Mouse (Mus musculus) cerebellum, adult 2 months (tissue): ENCODE measurements around the gene Paqr6. TPM values are rescaled to one million over a fixed set of nuclear protein-coding genes. Genes with fewer than 3 reads are reported as not detected.

Experiments used
- DNase-seq, 2 experiments: peaks; one replicate each; pipeline ENCODE4 v3.0.0; 2021
- H3K27ac ChIP-seq: fragments of 200-500 bp; 2 replicates; pipeline ENCODE4 v1.5.1; 2012; ENCODE audit warnings: low read length, control low read depth, inconsistent platforms; ENCODE audit not compliant: insufficient read depth
- H3K27me3 ChIP-seq: fragments of 200-500 bp; 2 replicates; pipeline ENCODE4 v1.6.1; 2012; ENCODE audit warnings: inconsistent platforms, mild to moderate bottlenecking, low read length, moderate library complexity; ENCODE audit not compliant: control insufficient read depth, insufficient read depth
- H3K4me1 ChIP-seq: fragments of 200-500 bp; 2 replicates; pipeline ENCODE4 v1.6.1; 2011; ENCODE audit warnings: low read length; ENCODE audit not compliant: control insufficient read depth, insufficient read depth
- H3K4me3 ChIP-seq: fragments of 200-500 bp; replicated peaks from 2 replicates; pipeline ENCODE3; 2011; ENCODE audit warnings: mild to moderate bottlenecking, low read depth, low read length, control low read depth; ENCODE audit not compliant: insufficient read depth
- CTCF ChIP-seq: fragments of 200-500 bp; IDR thresholded peaks from 2 replicates; pipeline ENCODE4 v1.5.1; 2011; ENCODE audit warnings: low read depth, mild to moderate bottlenecking, control low read depth, low read length, moderate library complexity, borderline replicate concordance; ENCODE audit not compliant: insufficient read depth
- POLR2A ChIP-seq: fragments of 200-500 bp; IDR thresholded peaks from 2 replicates; pipeline ENCODE4 v1.6.1; 2011; ENCODE audit warnings: low read length, control low read depth, borderline replicate concordance; ENCODE audit not compliant: insufficient read depth
- WGBS: fragments of 180-500 bp; shearing (Covaris S2); methylation state at CpG from one replicate; pipeline ENCODE4 v1.1.7; 2018; 5-methylcytosine and 5-hydroxymethylcytosine counted together
- polyA plus RNA-seq: library from polyadenylated mRNA; depleted of rRNA; stranded (reverse); fragments of >200 nt; gene quantifications from 2 replicates; pipeline ENCODE4 v1.2.3, GENCODE M21; 2012; rRNA removed

Gene Paqr6
- polyA plus RNA-seq, 1 experiment = 74.2 TPM

- no peak overlapping the region for H3K4me3 ChIP-seq
- DNase-seq = no peak
- WGBS = 31% methylated on average over 7 of the region's 7 CpGs
- TF ChIP-seq CTCF = no peak
- no peak overlapping the region; the same call in 1 of the 2 replicates for H3K27ac ChIP-seq
- H3K27me3 ChIP-seq = no peaks in the 10 kb centered on the region
- peaks cover 18% of the 10 kb centered on the region for H3K4me1 ChIP-seq
Observed at GRCm38 (mm10) chr3:88410645-88411031, 46.3 kb downstream of the Paqr6 start.

GRCm38 (mm10) chr3:88411681-88412080 lies 47.3 kb downstream of the Paqr6 start:
- TF ChIP-seq CTCF = no peak
- Histone ChIP-seq H3K4me1 (peaks cover 26% of the 10 kb centered on the region), H3K27me3 (no peaks in the 10 kb centered on the region), H3K4me3 (no peak overlapping the region), H3K27ac (no peak overlapping the region)
- no peak for DNase-seq
- 23% methylated on average over 4 of the region's 4 CpGs for WGBS

DNA sequence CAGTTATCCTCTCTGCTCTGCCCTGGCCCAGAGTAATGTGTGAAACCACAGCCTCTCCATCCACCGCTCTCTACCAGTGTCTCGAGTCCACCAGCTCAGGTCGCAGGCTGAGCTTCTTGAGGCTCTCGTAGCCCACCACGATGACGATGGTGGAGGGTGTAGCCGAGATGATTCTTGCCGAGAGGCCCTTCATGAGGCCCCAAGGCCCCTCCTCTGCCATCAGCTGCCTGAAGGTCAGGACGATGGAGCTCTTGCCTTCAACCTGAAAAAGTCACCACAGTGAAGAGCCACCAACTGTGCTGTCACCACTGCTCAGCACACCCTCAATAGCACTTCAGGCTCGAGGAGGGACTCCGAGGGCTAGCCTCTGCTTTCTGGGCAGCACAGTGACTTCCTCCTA lies 48.3 kb downstream of the Paqr6 start:
- TF ChIP-seq POLR2A = no peak
- no peak for TF ChIP-seq CTCF
- Histone ChIP-seq H3K4me1 (peaks cover 29% of the 10 kb centered on the region), H3K27ac (no peak overlapping the region), H3K27me3 (no peaks in the 10 kb centered on the region), H3K4me3 (no peak overlapping the region)
- DNase-seq = no peak
- WGBS = 85% methylated on average over 11 of the region's 11 CpGs

GRCm38 (mm10) chr3:88415668-88416067 lies 51.3 kb downstream of the Paqr6 start:
- Histone ChIP-seq H3K27ac (no peak overlapping the region), H3K27me3 (no peaks in the 10 kb centered on the region), H3K4me1 (peaks cover 49% of the 10 kb centered on the region), H3K4me3 (no peak overlapping the region)
- no peak for DNase-seq
- TF ChIP-seq POLR2A (no peak), CTCF (no peak)
- WGBS = 87% methylated on average over 4 of the region's 4 CpGs

- Histone ChIP-seq H3K27me3 (no peaks in the 10 kb centered on the region), H3K27ac (no peak overlapping the region), H3K4me3 (no peak overlapping the region), H3K4me1 (peaks cover 58% of the 10 kb centered on the region)
- TF ChIP-seq POLR2A (no peak), CTCF (no peak)
- DNase-seq = no peak
- whole genome bisulfite sequencing = 74% methylated on average over 6 of the region's 6 CpGs
Observed at GRCm38 (mm10) chr3:88418016-88418415, 53.6 kb downstream of the Paqr6 start.

Other genes with a start within 250 kb of the Paqr6 start
- gene Mef2d, start 222.2 kb upstream of the Paqr6 start, polyA plus RNA-seq = 102 and 116 TPM in 2 replicates
- gene Rhbg, start 109.9 kb upstream of the Paqr6 start, polyA plus RNA-seq = 0.08 and 0.17 TPM in 2 replicates
- gene Gm38392, start 77.4 kb upstream of the Paqr6 start, polyA plus RNA-seq = 0.10 TPM in 1 of 2 replicates, not detected in the other
- 4.0 and 4.2 TPM in 2 replicates for gene Tsacc, start 67.6 kb upstream of the Paqr6 start, polyA plus RNA-seq
- gene Cct3, start 67.5 kb upstream of the Paqr6 start, polyA plus RNA-seq = 189 and 197 TPM in 2 replicates
- gene Glmp, start 39.6 kb upstream of the Paqr6 start, polyA plus RNA-seq = 109 and 110 TPM in 2 replicates
- 0.81 and 1.3 TPM in 2 replicates for gene Tmem79, start 28.4 kb upstream of the Paqr6 start, polyA plus RNA-seq
- 103 and 115 TPM in 2 replicates for gene Smg5, start 28.3 kb upstream of the Paqr6 start, polyA plus RNA-seq
- 0.41 and 0.65 TPM in 2 replicates for gene Bglap3, start 8.2 kb downstream of the Paqr6 start, polyA plus RNA-seq
- 2.1 TPM in 1 of 2 replicates, not detected in the other for gene Bglap2, start 14.1 kb downstream of the Paqr6 start, polyA plus RNA-seq
- gene Bglap, start 19.9 kb downstream of the Paqr6 start, polyA plus RNA-seq = 0.57 TPM in 1 of 2 replicates, not detected in the other
- 13.8 and 14.5 TPM in 2 replicates for gene Pmf1, start 45.7 kb downstream of the Paqr6 start, polyA plus RNA-seq
- 57.6 and 61.2 TPM in 2 replicates for gene Slc25a44, start 60.6 kb downstream of the Paqr6 start, polyA plus RNA-seq
- gene Sema4a, start 96.6 kb downstream of the Paqr6 start, polyA plus RNA-seq = 31.6 and 31.8 TPM in 2 replicates
- 51.4 and 57.1 TPM in 2 replicates for gene Lmna, start 145.4 kb downstream of the Paqr6 start, polyA plus RNA-seq
- 1.2 and 1.3 TPM in 2 replicates for gene Mex3a, start 167.8 kb downstream of the Paqr6 start, polyA plus RNA-seq
- gene Rab25, start 183.7 kb downstream of the Paqr6 start, polyA plus RNA-seq = 0.46 and 1.4 TPM in 2 replicates
- 143 and 159 TPM in 2 replicates for gene Lamtor2, start 188.5 kb downstream of the Paqr6 start, polyA plus RNA-seq
- gene Ubqln4, start 189.2 kb downstream of the Paqr6 start, polyA plus RNA-seq = 86.4 and 87.3 TPM in 2 replicates
- gene Ssr2, start 211.3 kb downstream of the Paqr6 start, polyA plus RNA-seq = 141 and 142 TPM in 2 replicates
- gene Arhgef2, start 241.4 kb downstream of the Paqr6 start, polyA plus RNA-seq = 128 and 129 TPM in 2 replicates